ENCODE assay signal across 8 mouse cellular contexts in genomic region chr11:114880589-114880988, GRCm38 (mm10). TPM values are rescaled to one million over a fixed set of nuclear protein-coding genes. Genes with fewer than 3 reads are reported as not detected.
A peak's percentile ranks its signal among the peaks of the same experiment; 100 is the strongest.
DNase-seq lines count a peak whose midpoint lies in the region; ATAC-seq lines count a peak whose summit lies in the region.

No protein-coding gene starts in this region.

- no peak for ATAC-seq in hindbrain, embryonic 11.5 days (ENCODE audit: low FRiP score)
- no peak for ATAC-seq in hindbrain, embryonic 16.5 days
- ATAC-seq in megakaryocyte, adult 5-6 weeks (ENCODE audit: poor library complexity, severe bottlenecking): peak; percentile 23
- ATAC-seq in activated CD4-positive, CD25-positive, alpha-beta regulatory T cell, adult 4 months: no peak

- peak; percentile 80 for DNase-seq in hindbrain, embryonic 11.5 days (ENCODE audit: low spot score)
- peak; percentile 23 for DNase-seq in urinary bladder, postnatal 25 days (ENCODE audit: low spot score)
- DNase-seq in urinary bladder, adult 2 months (ENCODE audit: low spot score): no peak
- DNase-seq in embryo, embryonic 10.5 days (ENCODE audit: low spot score): peak; percentile 85
- DNase-seq in yolk sac, embryonic 10.5 days (ENCODE audit: low spot score): no peak

- no peaks in the 10 kb centered on the region for H3K4me1 ChIP-seq in hindbrain, embryonic 11.5 days (replicated peaks; ENCODE audit: control insufficient read depth, insufficient read depth, low read length)
- H3K4me1 ChIP-seq in hindbrain, embryonic 16.5 days (ENCODE audit: control insufficient read depth, insufficient read depth, low read depth, low read length): no peaks in the 10 kb centered on the region

- H3K36me3 ChIP-seq in hindbrain, embryonic 11.5 days (ENCODE audit: control insufficient read depth, insufficient read depth, low read length): no peaks in the 10 kb centered on the region
- no peaks in the 10 kb centered on the region for H3K36me3 ChIP-seq in hindbrain, embryonic 16.5 days (ENCODE audit: control insufficient read depth, insufficient read depth, low read length)

- no peak overlapping the region for H3K9ac ChIP-seq in hindbrain, embryonic 11.5 days (ENCODE audit: low read depth, low read length)
- H3K9ac ChIP-seq in hindbrain, embryonic 16.5 days (ENCODE audit: low read depth, low read length): no peak overlapping the region

- no peaks in the 10 kb centered on the region for H3K9me3 ChIP-seq in hindbrain, embryonic 11.5 days (ENCODE audit: control insufficient read depth, low read length)
- H3K9me3 ChIP-seq in hindbrain, embryonic 16.5 days (ENCODE audit: control insufficient read depth, low read length): no peaks in the 10 kb centered on the region

- H3K4me2 ChIP-seq in hindbrain, embryonic 11.5 days (replicated peaks; ENCODE audit: low read depth, low read length): no peak overlapping the region
- no peak overlapping the region for H3K4me2 ChIP-seq in hindbrain, embryonic 16.5 days (ENCODE audit: low read length)

- no peak overlapping the region for H3K4me3 ChIP-seq in hindbrain, embryonic 11.5 days (ENCODE audit: low read depth, low read length)
- no peak overlapping the region for H3K4me3 ChIP-seq in hindbrain, embryonic 16.5 days (ENCODE audit: low read length)

- H3K27me3 ChIP-seq in hindbrain, embryonic 11.5 days (ENCODE audit: control insufficient read depth, insufficient read depth, low read length): no peaks in the 10 kb centered on the region
- H3K27me3 ChIP-seq in hindbrain, embryonic 16.5 days (replicated peaks; ENCODE audit: control insufficient read depth, insufficient read depth, low read length): no peaks in the 10 kb centered on the region

- 0% methylated on average over 1 of the region's 1 CpGs for WGBS in hindbrain, embryonic 11.5 days
- WGBS in hindbrain, embryonic 16.5 days: 0% methylated on average over 1 of the region's 1 CpGs

- no peak overlapping the region for H3K27ac ChIP-seq in hindbrain, embryonic 11.5 days (ENCODE audit: low read depth, low read length)
- no peak overlapping the region for H3K27ac ChIP-seq in hindbrain, embryonic 16.5 days (ENCODE audit: low read depth, low read length)

RNA-seq across cellular contexts. Expression of gene Cd300a, which starts 9.3 kb away (rescaled TPM):
- 0.92 and 1.0 TPM in 2 replicates for polyA plus RNA-seq in hindbrain, embryonic 11.5 days (2014; fragmentation: Nextera tagmentation; extraction: Ambion mirVana)
- polyA plus RNA-seq in hindbrain, embryonic 16.5 days (2015; fragmentation: Nextera tagmentation; extraction: Ambion mirVana): 0.97 and 1.6 TPM in 2 replicates
- 0.93 and 1.0 TPM in 2 replicates for polyA plus RNA-seq in urinary bladder, adult 2 months (2012; rRNA removed)
- total RNA-seq in megakaryocyte, adult 5-6 weeks (2015): 38.1 and 38.5 TPM in 2 replicates
- 71.1 and 83.8 TPM in 2 replicates for total RNA-seq in megakaryocyte, adult 5-6 weeks (2017)
- under 1 TPM in 1 of 2 experiments, not detected in 1; 0.12 TPM for polyA plus RNA-seq in activated CD4-positive, CD25-positive, alpha-beta regulatory T cell, adult 4 months (2017; shearing (Covaris generic))

RNA-seq across cellular contexts. Expression of gene Gprc5c, which starts 29.6 kb away (rescaled TPM):
- 17.7 and 18.3 TPM in 2 replicates for polyA plus RNA-seq in hindbrain, embryonic 11.5 days (2014; fragmentation: Nextera tagmentation; extraction: Ambion mirVana)
- 9.7 and 12.9 TPM in 2 replicates for polyA plus RNA-seq in hindbrain, embryonic 16.5 days (2015; fragmentation: Nextera tagmentation; extraction: Ambion mirVana)
- polyA plus RNA-seq in urinary bladder, adult 2 months (2012; rRNA removed): 5.1 and 6.5 TPM in 2 replicates
- total RNA-seq in megakaryocyte, adult 5-6 weeks (2015): 0.04 and 0.32 TPM in 2 replicates
- 0.37 and 0.89 TPM in 2 replicates for total RNA-seq in megakaryocyte, adult 5-6 weeks (2017)
- polyA plus RNA-seq in activated CD4-positive, CD25-positive, alpha-beta regulatory T cell, adult 4 months (2017; shearing (Covaris generic)): under 1 TPM in 1 of 2 experiments, not detected in 1; 0.15 TPM

RNA-seq across cellular contexts. Expression of gene Cd300lb, which starts 53.6 kb away (rescaled TPM):
- 0.06 and 0.22 TPM in 2 replicates for polyA plus RNA-seq in hindbrain, embryonic 11.5 days (2014; fragmentation: Nextera tagmentation; extraction: Ambion mirVana)
- polyA plus RNA-seq in hindbrain, embryonic 16.5 days (2015; fragmentation: Nextera tagmentation; extraction: Ambion mirVana): not detected in 2 replicates
- polyA plus RNA-seq in urinary bladder, adult 2 months (2012; rRNA removed): 2.4 and 3.6 TPM in 2 replicates
- total RNA-seq in megakaryocyte, adult 5-6 weeks (2015): 107 TPM in 2 replicates
- total RNA-seq in megakaryocyte, adult 5-6 weeks (2017): 82.9 and 97.3 TPM in 2 replicates
- under 1 TPM in 1 of 2 experiments, not detected in 1; 0.32 TPM for polyA plus RNA-seq in activated CD4-positive, CD25-positive, alpha-beta regulatory T cell, adult 4 months (2017; shearing (Covaris generic))

Comparison
In these comparisons a context has a peak if more than half of its experiments do, and no peak if none do; other contexts are left out.
1. DNase-seq: peak in hindbrain, embryonic 11.5 days (single experiment), urinary bladder, postnatal 25 days (single experiment) and embryo, embryonic 10.5 days (single experiment); none in urinary bladder, adult 2 months (single experiment) and yolk sac, embryonic 10.5 days (single experiment).